Mouse (Mus musculus): ENCODE measurements around the gene Wasf3.

- TF ChIP-seq CTCF (IDR thresholded peaks at IDR 0.05) (no peak), EP300 (IDR thresholded peaks at IDR 0.05) (no peak)
These were observed 76.8 kb downstream of the Wasf3 start for GRCm38 (mm10) chr5:146461612-146462011.

Measured in lung, postnatal 0 days (tissue).